Mouse (Mus musculus) MEL (cell line): ENCODE measurements at regions not wholly inside any gene's neighbourhood (a gene's known extent, or its start where the extent isn't known, plus 50 kb on each side); places are given as distances from the start of the nearest gene placed in this dataset.

Experiments
- CTCF ChIP-seq, 3 experiments: IDR thresholded peaks in 2 of 3; conservative IDR thresholded peaks in 1 of 3; 2 replicates each; pipeline ENCODE4 v1.5.1; 2011 to 2012; ENCODE audit warnings: low read length in 3 of 3, low read depth in 2 of 3, mild to moderate bottlenecking in 2 of 3, improper control_type of control experiment in 1 of 3, inconsistent platforms in 1 of 3, mixed read lengths in 1 of 3, moderate library complexity in 1 of 3; ENCODE audit not compliant: control insufficient read depth in 1 of 3, insufficient read depth in 1 of 3, poor library complexity in 1 of 3, severe bottlenecking in 1 of 3
- EP300 ChIP-seq, 2 experiments: IDR thresholded peaks; 2 replicates each; pipeline ENCODE4 v1.6.1; 2011; ENCODE audit warnings: improper control_type of control experiment in 2 of 2, low read length in 2 of 2, low read depth in 1 of 2, mild to moderate bottlenecking in 1 of 2
- ZMIZ1 ChIP-seq: IDR thresholded peaks from 2 replicates; pipeline ENCODE4 v1.6.1; 2012; ENCODE audit warnings: low read depth, mild to moderate bottlenecking, inconsistent platforms, low read length, improper control_type of control experiment, moderate library complexity

DNA sequence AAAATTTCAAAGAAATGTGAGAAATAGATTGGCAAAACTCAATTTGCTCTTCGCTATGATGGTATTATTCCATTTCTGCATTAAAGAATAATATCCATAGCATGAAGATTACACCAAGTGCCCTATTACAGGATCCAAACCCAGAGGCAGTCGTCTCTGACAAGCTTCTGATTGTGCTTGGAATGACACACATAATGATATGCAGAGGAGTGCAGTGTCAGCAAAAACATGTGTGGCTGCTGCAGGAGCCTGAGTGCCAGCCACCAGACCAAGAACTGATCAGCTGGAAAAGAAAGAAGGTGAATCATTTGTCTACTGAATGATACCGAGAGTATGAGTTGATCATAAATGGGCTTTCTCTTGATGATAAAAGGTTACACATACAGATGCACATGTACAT is 137.3 kb downstream of the Il15 start:
- TF ChIP-seq ZMIZ1 = no peak
- no peak for TF ChIP-seq EP300 (IDR thresholded peaks at IDR 0.05; ENCODE audit: low read depth in 1 of 2, low read length in 2 of 2)
- no peak for TF ChIP-seq CTCF (IDR thresholded peaks at IDR 0.05 in 2 of 3, conservative IDR thresholded peaks at IDR 0.05 in 1 of 3; ENCODE audit: control insufficient read depth in 1 of 3, insufficient read depth in 1 of 3, low read depth in 2 of 3, low read length in 3 of 3, poor library complexity in 1 of 3, severe bottlenecking in 1 of 3)
